Mouse (Mus musculus) adrenal gland, postnatal 10 days (tissue): ENCODE measurements around the gene Hnrnpab. TPM values are rescaled to one million over a fixed set of nuclear protein-coding genes. Genes with fewer than 3 reads are reported as not detected.

Source experiments
- DNase-seq: peaks from one replicate; pipeline ENCODE4 v3.0.0; 2021; ENCODE audit warnings: mixed read lengths
- total RNA-seq, 2 experiments: library from RNA; stranded (reverse); gene quantifications; 2 replicates each; pipeline ENCODE4 v1.2.3; 2021

Gene Hnrnpab
- total RNA-seq, 2 experiments from 2014 or later = 278 to 298 TPM

DNA sequence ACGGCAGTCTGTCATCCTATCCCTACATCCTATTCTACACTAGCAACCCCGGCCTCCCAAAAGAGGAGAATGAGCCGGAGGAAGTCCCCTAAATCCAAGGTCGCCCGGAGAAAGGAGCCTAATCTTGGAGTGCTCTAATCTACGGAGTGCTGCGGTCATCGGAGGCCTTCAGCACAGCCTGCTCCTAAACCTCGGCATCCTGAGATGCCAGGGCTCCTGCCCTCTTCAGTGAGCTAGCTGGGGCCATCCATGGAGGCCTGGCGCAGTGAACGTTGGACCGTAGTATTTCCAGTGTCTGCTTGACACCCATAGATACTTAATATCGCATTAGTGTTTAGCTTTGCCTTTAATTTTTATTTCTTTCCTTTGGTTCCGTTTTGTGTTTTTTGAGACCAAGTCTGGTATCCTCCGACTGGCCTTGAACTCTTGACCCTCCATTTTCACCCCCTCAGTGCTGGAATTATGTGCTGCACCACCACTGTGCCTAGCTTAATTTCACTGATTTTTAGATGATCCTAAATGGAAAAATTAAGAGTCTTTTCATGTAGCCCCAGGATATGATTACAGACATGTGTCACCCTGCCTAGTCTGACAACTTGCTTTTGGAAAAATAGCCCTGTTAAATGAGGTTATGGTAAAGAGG lies 570 bp upstream of the Hnrnpab start:
- no peak for DNase-seq

- DNase-seq = peak; percentile 94
Observed at GRCm38 (mm10) chr11:51605602-51606446, 823 bp downstream of the Hnrnpab start.

DNA sequence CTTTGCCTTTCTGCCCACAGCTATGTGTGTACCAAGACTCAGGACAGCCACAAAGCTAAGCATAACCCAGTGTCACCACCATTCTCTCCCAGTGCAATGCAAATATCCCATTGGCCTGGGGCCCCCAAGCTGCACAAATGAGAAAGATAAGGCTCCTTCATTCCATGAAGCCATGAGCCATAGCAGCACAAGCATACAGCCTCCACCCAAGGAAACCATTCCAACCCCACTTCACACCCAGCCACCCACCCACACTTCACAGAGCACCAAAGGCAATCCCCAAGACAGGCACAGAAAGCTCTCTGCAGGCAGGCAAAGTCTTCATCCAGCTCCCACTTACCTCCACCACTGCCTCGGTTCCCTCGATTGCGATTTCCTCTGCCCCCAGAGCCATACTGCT lies 4.4 kb downstream of the Hnrnpab start:
- no peak for DNase-seq

DNA sequence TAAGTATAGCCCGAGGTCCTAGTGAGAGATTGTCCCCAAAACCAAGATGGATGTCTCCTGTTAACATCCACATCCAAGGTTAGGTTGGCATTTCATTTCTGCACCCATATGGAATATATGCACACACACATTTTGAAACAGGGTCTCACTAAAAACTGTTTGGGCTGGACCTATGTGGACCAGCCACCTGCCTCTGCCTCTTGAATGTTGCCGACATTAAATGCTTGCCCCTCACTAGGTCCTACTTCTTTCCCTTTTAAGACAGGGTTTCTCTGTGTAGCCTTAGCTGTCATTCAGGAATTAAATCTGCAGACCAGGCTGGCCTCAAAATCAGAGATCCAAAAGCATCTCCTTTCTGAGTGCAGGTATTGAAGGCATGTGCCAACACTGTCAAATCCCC lies 9.1 kb downstream of the Hnrnpab start:
- no peak for DNase-seq

DNA sequence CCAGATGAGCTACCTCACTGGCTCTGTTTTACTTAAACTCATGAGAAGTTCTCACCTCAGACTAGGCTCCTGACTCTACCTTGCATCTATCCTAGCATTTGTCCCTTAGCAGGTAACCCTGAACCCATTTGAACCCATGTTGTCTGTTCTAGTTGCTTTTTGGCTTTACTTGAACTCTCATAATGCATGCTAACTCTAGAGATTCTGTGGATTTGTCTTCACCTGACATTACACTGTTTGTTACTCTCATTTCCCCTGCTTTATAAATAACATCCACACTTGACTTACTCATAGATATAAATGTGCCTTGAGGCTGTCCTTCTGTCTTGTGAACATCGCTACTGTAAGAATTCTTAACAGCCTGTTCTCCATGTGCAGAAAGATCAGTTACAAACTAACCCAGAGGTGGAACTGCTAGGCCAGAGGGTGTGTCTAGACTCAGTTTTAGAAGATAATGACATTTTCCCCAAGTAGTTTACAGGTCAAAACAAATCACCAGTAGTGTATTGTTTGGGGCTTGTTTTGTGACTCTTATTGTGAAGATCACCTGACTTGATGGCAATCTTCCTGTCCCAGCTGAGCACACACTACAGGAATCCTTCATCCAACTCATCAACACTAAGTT lies 11.1 kb downstream of the Hnrnpab start:
- DNase-seq = no peak

DNA sequence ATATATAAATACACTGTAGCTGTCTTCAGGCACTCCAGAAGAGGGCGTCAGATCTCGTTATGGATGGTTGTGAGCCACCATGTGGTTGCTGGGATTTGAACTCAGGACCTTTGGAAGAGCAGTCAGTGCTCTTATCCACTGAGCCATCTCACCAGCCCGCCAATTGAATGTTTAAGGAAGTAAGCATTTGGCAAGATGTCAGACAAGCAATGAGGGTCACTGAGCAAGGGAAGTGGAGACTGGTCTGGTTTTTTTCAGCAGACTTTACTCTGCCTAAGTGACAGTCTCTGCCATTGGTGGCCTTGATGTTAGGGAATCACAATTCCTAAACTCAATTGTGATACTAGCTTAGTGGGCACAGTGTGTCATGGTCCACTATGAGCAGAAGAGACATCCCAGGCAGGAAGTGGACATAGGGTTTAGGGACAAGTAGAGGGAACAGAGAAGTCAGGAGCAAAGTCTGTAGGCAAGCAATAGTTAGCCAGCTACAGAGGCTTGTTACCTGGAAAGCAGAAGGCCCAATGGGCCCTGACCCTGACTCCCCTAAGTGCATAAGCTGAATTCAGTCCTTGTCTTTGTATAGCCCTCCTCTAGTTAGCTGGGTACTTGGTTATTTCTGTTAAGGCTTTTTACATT lies 11.8 kb downstream of the Hnrnpab start:
- DNase-seq = no peak

DNA sequence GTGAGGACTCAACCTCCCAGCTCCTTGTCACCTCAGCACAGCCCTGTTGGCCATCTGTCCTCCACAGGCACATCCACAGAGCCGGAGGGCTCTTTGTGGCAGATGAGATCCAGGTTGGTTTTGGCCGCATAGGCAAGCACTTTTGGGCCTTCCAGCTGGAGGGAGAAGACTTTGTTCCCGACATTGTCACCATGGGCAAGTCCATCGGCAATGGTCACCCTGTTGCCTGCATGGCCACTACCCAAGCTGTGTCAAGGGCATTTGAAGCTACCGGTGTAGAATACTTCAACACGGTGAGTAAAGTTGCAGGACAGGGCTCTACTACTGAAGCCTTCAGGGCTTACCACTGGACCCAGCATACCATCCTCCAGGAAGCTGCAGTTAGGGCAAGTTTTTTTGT lies 12.8 kb downstream of the Hnrnpab start:
- no peak for DNase-seq

DNA sequence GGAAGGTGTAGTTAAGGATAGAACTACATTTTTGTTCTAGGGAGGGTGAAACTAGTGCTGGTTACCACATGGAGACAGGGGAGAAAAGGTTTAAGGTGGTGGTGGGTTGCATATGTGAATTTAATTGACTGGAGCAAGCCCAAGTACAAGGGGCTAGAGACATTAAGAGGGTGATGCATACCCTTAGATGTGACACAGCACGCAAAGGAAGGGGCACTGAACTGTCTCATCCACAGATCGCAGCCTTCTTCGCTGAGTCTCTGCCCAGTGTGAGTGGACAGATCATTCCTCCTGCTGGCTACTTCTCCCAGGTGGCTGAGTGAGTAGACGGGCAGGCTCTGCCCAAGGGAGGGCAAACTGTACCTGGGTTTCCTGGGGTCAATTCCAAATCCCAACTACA lies 13.3 kb downstream of the Hnrnpab start:
- DNase-seq = no peak

DNA sequence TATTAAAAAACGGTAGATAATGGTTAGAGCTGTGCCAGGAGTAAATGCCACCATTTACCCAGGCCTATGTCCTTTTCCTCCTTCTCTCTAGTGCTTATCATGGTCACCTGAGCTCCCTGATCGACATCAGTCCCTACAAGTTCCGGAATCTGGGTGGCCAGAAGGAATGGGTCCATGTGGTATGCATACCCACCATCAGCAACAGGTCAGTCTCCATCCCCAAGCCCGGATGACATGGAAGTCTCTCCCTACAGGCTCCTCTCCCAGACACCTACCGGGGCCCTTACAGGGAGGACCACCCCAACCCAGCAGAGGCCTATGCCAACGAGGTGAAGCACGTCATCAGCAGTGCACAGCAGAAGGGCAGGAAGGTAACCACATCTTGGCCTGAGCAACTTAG lies 14.7 kb downstream of the Hnrnpab start:
- no peak for DNase-seq

- DNase-seq = peak; percentile 39
Observed at GRCm38 (mm10) chr11:51591168-51591567, 15.5 kb downstream of the Hnrnpab start.

- DNase-seq = no peak
Observed at GRCm38 (mm10) chr11:51590002-51590401, 16.6 kb downstream of the Hnrnpab start.

- DNase-seq = no peak
Observed at GRCm38 (mm10) chr11:51588833-51589232, 17.8 kb downstream of the Hnrnpab start.

- DNase-seq = no peak
Observed at GRCm38 (mm10) chr11:51587059-51587458, 19.6 kb downstream of the Hnrnpab start.

- DNase-seq = no peak
Observed at GRCm38 (mm10) chr11:51586411-51586810, 20.2 kb downstream of the Hnrnpab start.

DNA sequence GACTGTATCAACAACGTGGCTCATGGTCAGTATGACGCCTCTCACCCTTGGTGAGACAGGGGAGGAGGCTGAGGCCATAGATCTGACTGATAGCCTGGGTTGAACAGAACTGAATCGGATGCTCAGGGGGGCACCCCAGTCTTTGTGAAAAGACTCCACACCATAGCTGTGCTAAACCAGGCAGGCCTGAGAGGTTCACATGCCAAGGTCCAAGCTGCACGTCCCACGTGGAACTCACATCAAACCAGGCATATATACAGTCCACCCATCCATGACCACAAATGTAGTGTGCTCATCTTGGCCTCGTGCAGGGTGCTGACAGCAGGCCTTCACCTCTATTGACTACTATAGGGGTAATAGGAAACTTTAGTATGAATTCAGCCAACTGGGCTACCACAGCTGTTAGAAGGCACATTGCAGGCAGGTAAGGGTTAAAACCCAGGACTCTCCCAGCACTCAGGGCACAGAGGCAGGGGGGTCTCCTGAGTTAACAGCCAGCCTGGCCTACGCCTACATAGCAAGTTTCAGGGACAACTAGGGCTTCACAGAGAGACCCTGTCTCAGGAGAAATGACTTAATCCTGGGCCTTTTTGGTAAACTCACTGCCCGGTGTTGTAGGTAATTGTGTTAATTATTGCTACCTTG lies 20.9 kb downstream of the Hnrnpab start:
- no peak for DNase-seq

DNA sequence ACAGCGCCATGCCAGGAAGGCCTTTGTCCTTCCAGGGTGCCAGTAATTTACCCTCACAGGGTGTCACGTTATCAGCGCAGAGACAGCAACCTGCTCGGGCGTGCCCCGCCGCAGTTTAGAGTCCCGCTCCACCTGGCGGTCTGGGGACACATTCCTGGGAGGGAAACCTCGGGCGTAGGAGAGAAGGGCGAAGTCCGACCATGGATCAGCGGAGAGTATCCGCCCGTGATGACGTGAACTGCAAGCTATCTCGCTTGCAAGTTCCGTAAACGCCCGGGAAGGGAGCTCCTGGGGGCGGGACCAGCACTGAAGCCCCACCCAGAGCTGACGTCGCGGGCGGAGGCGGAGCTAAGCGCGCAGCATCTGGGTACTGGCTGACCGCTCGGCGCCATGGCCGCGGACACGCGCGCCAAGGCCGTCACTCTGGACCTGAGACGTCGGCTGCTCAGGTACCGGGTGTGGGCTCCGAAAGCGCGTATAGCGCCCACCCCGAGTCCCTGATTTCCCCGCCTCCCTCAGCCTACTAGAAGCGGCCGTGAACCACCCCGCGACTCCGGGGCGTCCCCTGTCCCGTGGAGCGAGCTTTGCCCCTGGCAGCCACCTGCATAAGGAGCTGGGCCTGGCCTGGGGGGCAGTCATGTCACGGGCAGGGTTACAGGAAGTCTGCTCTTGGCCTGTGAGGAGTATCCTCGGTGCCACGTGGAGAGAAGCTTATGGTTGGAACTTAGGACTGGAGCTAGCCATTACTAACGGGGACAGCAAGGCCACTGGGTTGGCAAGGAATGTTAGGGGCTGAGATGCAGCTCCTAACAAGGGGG lies 22.0 kb downstream of the Hnrnpab start, which contains the start of gene Phykpl:
TSS of gene Phykpl (plus strand) at position 327 of the 818 bp plus-strand sequence.
- peak; percentile 99 for DNase-seq

GRCm38 (mm10) chr11:51584057-51584430 lies 22.6 kb downstream of the Hnrnpab start:
- DNase-seq = no peak

DNA sequence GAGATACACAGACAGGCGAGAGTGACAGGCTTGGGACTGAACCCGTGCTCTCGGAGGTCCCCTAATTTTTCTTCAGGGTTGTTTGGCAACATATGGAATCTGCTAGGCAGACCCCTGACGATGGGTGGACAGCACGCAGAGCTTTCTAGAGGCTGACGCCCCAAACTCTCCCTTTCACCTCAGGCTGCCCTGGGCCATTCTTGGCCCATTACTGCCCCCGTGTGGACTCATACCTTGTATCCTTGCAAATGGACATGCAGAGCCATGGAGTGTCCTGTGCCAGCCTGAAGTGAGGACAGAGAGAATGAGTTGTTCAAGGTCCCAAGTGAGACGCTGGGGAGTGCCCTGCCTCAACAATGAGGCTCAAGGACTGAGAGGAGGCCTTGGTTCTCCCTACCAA lies 23.9 kb downstream of the Hnrnpab start:
- DNase-seq = peak; percentile 90

DNA sequence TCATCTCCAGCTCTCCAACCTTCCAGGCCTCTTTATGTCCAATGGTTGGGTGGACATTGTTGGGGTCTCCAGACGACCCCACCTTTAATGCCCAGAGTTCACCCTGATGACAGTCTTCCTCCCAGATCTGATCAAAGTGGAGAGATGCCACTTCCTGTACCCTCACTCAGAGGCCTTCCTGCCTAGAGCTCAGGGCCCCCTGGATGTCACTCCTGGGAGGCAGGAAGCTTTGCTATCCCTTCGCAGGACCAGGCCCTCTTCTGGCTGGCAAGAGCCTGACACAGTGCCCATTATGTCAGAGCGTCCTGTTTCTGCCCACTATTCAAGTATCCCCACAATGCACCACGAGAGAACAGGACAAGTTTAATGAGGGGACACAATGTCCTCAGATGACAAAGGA lies 27.6 kb downstream of the Hnrnpab start:
- no peak for DNase-seq

DNA sequence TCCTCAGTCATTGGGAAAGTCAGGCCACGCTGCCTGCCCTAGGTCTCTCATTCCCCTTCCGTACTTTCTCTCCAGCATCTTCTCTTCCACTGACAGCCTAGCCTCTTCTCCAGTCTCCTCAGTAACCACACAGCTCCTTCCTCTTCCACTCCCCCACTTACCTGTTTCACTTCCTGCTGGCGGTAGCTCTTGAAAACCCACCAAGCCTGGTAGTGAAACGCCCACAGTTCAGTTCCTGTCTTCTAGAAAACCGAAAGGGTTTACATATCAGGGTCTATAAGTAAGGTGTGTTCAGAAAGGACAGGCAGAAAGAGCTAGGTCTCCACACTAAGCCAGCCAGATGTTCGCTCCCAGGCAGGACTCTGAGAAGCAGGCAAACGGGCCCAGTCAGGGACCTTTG lies 29.1 kb downstream of the Hnrnpab start:
- no peak for DNase-seq

- no peak for DNase-seq
Observed at GRCm38 (mm10) chr11:51576454-51576853, 30.2 kb downstream of the Hnrnpab start.
